In the genomic region with DNA sequence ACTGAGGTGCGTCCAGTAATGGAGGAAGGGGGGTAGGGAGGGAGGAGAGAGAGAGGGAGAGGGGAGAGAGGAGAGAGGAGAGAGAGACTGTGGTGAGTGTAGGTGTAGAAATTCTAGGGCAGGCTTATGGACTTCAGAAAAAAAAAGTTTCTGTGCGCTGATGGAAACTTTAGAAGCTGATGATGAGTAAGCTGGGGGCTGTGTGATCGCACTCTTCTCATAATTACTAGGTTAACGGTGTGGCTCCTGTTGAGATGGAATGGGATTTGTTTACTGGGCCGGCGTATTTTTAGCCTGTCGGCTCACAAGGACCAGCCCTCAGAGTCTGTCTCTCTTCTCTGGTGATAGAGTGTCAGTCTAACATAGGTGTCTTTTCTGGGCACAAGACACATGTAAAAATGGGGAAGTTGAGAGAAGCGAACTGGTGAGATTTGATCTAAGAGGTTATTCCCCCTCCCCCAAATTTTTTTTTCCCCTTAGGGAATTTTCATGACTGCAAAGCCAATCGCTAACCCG, we compare ENCODE assay signal across 1 mouse cellular context.
TF ChIP-seq lines count a peak whose summit lies in the region.

No protein-coding gene starts in this region.

TF ChIP-seq in ES-E14, 5 proteins besides CTCF, POLR2A, EP300 and RAD21 (continued from another document):
- TF ChIP-seq HCFC1 (IDR thresholded peaks at IDR 0.05; ENCODE audit: borderline replicate concordance, insufficient read depth, low read length): no peak
